Mouse (Mus musculus) brain, embryonic 14.5 days (tissue): ENCODE measurements at regions not wholly inside any gene's neighbourhood (a gene's known extent, or its start where the extent isn't known, plus 50 kb on each side); places are given as distances from the start of the nearest gene placed in this dataset.
A peak's percentile ranks its signal among the peaks of the same experiment; 100 is the strongest.
"Not testable (repeated sequence)": the region's sequence is repeated elsewhere in the genome, so short reads cannot be mapped to it uniquely, and the experiment has no call there.

ENCODE experiments used
- DNase-seq: peaks from one replicate; pipeline ENCODE4 v3.0.0-alpha.2; 2011; ENCODE audit warnings: low read depth
- CTCF ChIP-seq: fragments of 200-500 bp; IDR thresholded peaks from 2 replicates; pipeline ENCODE4 v1.5.1; 2012; ENCODE audit warnings: inconsistent platforms, mild to moderate bottlenecking, moderate library complexity, borderline replicate concordance; ENCODE audit not compliant: insufficient read depth, insufficient read length; ENCODE audit errors: extremely low read depth
- POLR2A ChIP-seq: fragments of 200-500 bp; IDR thresholded peaks from 2 replicates; pipeline ENCODE4 v1.6.1; 2012; ENCODE audit warnings: mild to moderate bottlenecking, inconsistent platforms, borderline replicate concordance; ENCODE audit not compliant: poor library complexity, insufficient read depth, insufficient read length, severe bottlenecking; ENCODE audit errors: extremely low read depth

GRCm38 (mm10) chr3:46771805-46772204 is 323.8 kb upstream of the Pabpc4l start:
- DNase-seq = no peak
- TF ChIP-seq CTCF = no peak
- TF ChIP-seq POLR2A = no peak

GRCm38 (mm10) chr3:46764939-46765338 is 316.9 kb upstream of the Pabpc4l start:
- DNase-seq = no peak
- TF ChIP-seq POLR2A = no peak
- no peak for TF ChIP-seq CTCF

GRCm38 (mm10) chr3:46758500-46758899 is 310.5 kb upstream of the Pabpc4l start:
- TF ChIP-seq CTCF (no peak), POLR2A (no peak)
- no peak for DNase-seq

GRCm38 (mm10) chr3:46727679-46728078 is 279.7 kb upstream of the Pabpc4l start:
- DNase-seq = peak; percentile 16
- TF ChIP-seq CTCF (no peak), POLR2A (no peak)

- TF ChIP-seq POLR2A (no peak), CTCF (no peak)
- DNase-seq = peak; percentile 15
Measured at GRCm38 (mm10) chr3:46701649-46702048, 253.6 kb upstream of the Pabpc4l start.

- DNase-seq = not testable (repeated sequence)
Measured at GRCm38 (mm10) chr3:46687680-46688420, 239.8 kb upstream of the Pabpc4l start.
